Mouse (Mus musculus) lung, adult 10 weeks (tissue): Measurements from ENCODE around the gene Gm614. TPM values are rescaled to one million over a fixed set of nuclear protein-coding genes. Genes with fewer than 3 reads are reported as not detected.

Experiments
- polyA plus RNA-seq: library from polyadenylated mRNA; stranded (reverse); fragments of 350-450 nt; fragmentation: Illumina TruSeq; extraction: RNeasy Lipid Tissue Mini Kit (QIAGEN cat#74804); gene quantifications from one replicate; pipeline ENCODE4 v1.2.3, GENCODE M21; 2014; ENCODE audit warnings: low read depth, low replicate concordance; ENCODE audit not compliant: insufficient read depth

Gene Gm614
- polyA plus RNA-seq: not detected

DNA sequence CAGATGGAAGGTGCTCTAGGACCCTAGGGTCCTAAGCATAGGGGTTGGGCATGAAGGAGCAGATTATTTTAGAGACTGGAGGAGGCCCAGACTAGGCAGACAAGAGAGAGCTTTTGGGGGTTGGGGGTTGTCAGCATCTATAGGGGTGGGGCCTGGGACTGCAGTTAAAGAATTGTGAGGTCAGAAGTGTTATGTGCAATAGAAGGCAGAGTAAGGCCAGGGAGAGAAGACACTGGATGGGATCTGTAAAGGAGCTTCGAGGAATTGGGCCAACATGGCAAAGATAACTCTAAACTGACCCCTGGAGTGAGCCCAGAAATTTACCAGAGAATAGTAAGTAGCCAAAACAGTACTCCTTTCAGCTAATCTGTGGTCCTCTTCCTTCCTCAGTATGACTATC is at the start of gene Gm614:
Gene Gm614 (minus strand): TSS at position 101 of the 400 bp plus-strand sequence.

DNA sequence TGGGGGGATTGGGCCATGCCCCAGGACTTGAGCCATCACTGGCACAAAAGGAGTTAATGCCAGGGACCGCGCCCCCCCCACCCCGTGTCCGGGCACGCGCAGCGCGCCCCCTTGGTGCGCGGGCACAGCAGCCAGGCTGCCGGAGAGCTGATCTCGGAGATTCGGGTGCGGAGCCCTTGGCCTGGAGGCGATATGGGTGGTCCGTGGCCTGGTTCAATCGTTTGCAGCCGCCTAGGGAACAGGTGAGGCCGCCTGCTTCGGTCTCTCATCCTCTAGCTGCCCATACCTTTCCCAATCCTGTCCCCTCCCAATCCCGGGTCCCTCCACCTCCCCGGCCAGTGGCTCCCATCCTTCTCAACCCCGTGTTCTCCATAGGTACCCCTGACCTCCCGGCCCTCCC is 35.3 kb upstream of the Gm614 start, which contains the start of gene Nlgn3:
Gene Nlgn3 (plus strand): TSS at position 114 of the 400 bp plus-strand sequence.

DNA sequence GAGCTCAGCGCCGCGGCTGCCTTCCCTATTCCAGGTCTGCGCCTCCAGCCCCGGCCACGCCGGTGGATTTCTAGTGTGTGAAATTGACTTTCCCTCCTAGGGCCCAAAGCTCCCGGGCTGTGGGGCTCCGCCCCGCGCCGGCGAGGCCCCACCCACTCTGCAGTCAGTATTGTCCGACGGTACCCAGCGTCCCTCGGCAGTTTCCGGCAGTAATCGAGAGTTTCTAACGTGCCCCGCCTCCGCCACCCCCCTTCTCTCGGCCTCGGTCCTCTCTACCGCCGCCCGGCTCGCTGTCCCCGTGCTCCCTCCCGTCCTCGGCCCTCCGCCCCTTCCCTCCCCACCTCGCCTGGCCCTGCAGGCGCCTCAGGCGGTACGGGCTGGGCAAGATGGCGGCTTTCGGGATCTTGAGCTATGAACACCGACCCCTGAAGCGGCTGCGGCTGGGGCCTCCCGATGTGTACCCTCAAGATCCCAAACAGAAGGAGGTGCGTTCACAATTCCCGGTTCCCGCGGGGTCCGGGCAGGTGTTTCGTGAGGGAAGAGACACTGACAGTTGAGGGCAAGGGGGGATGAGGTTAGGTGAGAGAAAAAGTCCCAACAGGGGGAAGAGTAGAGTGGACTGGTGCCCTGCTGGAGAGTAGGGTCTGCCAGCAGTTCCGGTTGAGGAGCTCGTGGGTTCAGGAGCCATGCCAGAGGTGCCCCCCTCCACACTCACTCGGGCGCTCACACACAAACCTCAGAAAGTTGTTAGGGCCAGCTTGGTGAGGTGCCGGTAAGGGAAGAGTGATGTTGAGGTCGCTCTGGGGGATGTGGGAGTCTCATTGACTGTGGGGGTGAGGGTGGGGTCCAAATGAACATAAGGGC is 10.3 kb upstream of the Gm614 start, which contains the start of gene Med12:
Gene Med12 (plus strand): TSS at position 156 of the 864 bp plus-strand sequence.

DNA sequence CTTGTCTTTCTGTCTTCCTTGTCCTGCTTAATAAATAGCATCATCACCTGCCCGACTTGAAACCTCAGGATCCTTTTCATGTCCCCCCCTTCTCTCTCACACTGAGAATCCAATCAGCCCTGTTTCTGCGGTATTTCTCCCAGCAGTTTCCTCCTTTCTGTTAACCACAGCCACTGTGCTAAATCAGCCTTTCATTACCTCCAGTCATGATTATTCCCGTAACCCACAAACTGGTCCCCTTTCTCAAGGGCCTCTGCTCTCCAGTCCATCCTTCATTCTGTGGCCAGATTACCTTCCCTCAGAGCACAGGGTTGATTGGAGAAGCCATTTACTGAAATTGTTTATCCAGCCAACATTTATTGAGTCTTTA is 4.9 kb upstream of the Gm614 start, which contains the start of gene Gm20489:
Gene Gm20489 (minus strand): TSS at position 269 of the 370 bp plus-strand sequence.

DNA sequence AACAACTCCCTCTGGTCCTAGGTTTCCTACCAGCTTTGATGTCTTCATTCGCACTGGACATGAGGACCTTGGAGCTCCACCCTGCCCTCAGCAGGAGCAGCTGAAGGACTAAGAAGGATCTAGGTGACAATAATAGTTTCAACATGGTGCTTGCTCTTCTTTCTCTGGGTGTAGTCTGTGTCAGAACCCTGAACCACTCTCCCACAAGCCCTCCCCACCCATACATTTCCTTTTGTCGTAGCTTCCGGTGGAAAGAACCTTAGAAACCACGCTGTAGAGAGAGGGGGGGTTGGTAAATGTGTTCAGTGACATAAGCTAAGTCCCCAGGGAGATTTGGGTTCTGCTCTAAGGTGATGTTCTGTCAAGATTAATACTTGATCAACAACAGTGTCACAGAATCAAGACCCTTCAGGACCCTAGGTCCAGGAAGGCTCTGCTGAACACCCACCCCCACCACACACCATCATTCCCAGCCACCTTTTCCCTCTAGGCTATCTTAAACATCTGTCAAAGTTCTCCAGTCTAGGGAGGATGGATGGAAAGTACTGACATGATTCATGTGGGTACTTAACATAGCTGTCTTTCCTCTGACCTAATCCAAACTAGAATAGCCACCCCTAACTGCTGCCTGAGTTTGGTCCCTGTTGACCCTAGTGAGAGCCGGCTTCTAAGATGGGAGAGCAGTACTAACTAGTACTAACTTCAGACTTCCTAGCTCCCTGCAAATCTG is 4.4 kb upstream of the Gm614 start, which contains the start of gene Il2rg:
Gene Il2rg (minus strand): TSS at position 231 of the 730 bp plus-strand sequence.

DNA sequence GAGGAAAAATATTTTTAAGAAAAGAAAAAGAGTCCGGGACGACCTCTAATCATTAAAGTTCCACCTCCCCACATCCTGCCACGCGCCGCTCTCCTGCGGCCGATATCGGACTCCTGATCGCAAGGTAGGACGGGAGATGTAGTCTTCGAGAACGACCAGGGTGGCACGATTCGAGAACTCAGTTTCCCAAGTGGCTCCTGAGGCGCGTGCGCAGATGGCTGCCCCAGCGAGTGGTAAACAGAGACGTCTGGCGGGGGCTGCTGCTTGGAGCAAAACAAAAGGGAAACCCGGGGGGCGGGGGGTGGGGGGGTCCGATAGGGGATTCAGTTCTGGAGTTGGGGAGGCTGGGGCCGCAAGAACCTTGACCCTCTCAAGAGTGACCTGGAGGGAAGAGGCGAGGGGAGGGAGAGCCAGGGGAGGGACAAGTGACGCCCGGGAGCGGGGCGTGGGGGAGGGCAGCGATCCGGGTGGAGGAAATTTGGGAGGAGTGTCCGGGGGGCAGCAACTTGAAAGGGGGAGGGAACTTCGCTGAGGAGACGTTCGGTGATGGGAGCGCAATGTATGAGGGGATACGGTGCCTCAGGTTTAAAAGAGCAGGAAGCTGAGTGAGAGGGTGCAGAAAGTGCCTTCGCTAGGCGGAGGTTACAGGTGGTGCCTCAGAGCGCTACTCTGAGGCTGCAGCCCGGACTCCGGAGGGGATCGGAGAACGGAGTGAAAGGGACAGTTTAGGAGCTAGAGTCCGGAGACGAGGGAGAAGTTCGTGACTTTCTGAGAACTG is 9.7 kb downstream of the Gm614 start, which contains the start of gene Foxo4:
Gene Foxo4 (plus strand): TSS at position 577 of the 778 bp plus-strand sequence.

DNA sequence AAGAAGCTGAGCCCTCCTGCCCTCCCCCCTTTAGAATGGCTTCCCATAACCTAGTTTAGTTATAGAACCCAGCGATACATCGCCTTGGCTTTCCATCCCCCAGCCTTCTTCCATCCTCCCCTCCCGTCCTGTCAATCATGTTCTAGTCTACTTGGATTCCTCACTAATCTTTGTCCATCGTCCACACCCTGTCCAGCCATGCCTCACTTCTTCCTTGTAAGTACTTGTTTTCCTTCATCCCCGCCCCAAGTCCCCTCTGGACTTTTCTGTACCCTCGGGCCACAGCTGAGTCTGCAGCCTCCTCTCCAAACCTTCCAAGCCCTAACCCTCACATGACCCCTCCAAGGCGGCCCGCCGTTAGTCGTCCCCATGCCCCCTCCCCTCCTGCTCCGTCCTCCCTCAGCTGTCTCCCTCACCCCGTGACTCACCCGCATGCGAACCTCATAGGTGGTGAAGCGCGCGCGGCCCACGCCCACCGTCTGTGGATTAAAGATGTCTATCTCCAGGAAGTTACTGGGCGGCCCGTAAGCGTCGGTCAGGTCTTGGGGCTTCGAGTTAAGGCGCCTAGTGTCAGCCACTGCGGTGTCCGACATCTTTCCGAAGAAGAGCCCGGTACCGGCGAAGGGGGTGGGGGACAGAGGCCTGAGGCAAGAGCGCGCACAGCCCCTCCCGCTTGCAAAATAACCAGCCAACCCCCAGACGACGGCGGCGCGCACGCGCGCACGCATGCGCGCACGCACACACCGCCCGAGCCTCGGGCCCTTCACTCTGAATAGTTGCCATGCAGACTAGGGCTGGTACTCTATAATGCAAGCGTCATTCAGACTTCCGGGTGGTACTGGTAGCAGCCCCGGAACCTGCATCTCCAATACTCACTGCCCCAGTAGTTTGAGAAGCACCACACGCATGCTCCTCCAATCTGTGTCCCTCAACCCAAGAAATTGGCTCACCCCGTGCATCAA is 41.7 kb downstream of the Gm614 start, which contains the start of gene Snx12:
Gene Snx12 (minus strand): TSS at position 730 of the 962 bp plus-strand sequence.

Other genes with a start within 250 kb of the Gm614 start
- gene Tex11, start 204.3 kb downstream of the Gm614 start, polyA plus RNA-seq: 0.93 TPM
- 0.27 TPM for gene Slc7a3, start 178.0 kb downstream of the Gm614 start, polyA plus RNA-seq
- 21.6 TPM for gene Snx12, start 41.4 kb downstream of the Gm614 start, polyA plus RNA-seq
- gene Foxo4, start 9.5 kb downstream of the Gm614 start, polyA plus RNA-seq: 21.7 TPM
- gene Il2rg, start 4.3 kb upstream of the Gm614 start, polyA plus RNA-seq: 51.9 TPM
- gene Gm20489, start 5.0 kb upstream of the Gm614 start, polyA plus RNA-seq: not detected
- gene Med12, start 10.0 kb upstream of the Gm614 start, polyA plus RNA-seq: 23.8 TPM
- 0.09 TPM for gene Nlgn3, start 35.2 kb upstream of the Gm614 start, polyA plus RNA-seq
- 2.2 TPM for gene Gjb1, start 112.4 kb upstream of the Gm614 start, polyA plus RNA-seq
- gene Zmym3, start 156.9 kb upstream of the Gm614 start, polyA plus RNA-seq: 9.9 TPM
- 71.5 TPM for gene Nono, start 165.3 kb upstream of the Gm614 start, polyA plus RNA-seq
- gene Itgb1bp2, start 185.1 kb upstream of the Gm614 start, polyA plus RNA-seq: 3.9 TPM